Mouse (Mus musculus) heart, embryonic 15.5 days (tissue): Measurements from ENCODE around the gene Ceacam19. TPM values are rescaled to one million over a fixed set of nuclear protein-coding genes. Genes with fewer than 3 reads are reported as not detected.
A peak's percentile ranks its signal among the peaks of the same experiment; 100 is the strongest.

Experiments
- ATAC-seq: fragments of 200-750 bp; cut with Nextera tagmentation; replicated peaks from 2 replicates; pipeline ENCODE4 v1.8.0; 2017; ENCODE audit warnings: low read depth, moderate TSS enrichment; ENCODE audit not compliant: insufficient number of reproducible peaks, insufficient read depth, low FRiP score
- H3K27ac ChIP-seq: fragments of 300-500 bp; sonication (generic); 2 replicates; pipeline ENCODE4 v1.5.1; 2015; ENCODE audit warnings: mild to moderate bottlenecking, inconsistent platforms
- H3K27me3 ChIP-seq: fragments of 300-500 bp; sonication (generic); 2 replicates; pipeline ENCODE4 v1.6.1; 2015; ENCODE audit warnings: inconsistent platforms
- H3K36me3 ChIP-seq: fragments of 300-500 bp; sonication (generic); 2 replicates; pipeline ENCODE4 v1.6.1; 2015; ENCODE audit warnings: mild to moderate bottlenecking, inconsistent platforms
- H3K4me1 ChIP-seq: fragments of 300-500 bp; sonication (generic); replicated peaks from 2 replicates; pipeline ENCODE4 v1.6.1; 2015; ENCODE audit warnings: inconsistent platforms
- H3K4me2 ChIP-seq: fragments of 300-500 bp; sonication (generic); 2 replicates; pipeline ENCODE4 v1.6.1; 2015; ENCODE audit warnings: inconsistent platforms, mild to moderate bottlenecking, moderate library complexity
- H3K4me3 ChIP-seq: fragments of 300-500 bp; sonication (generic); 2 replicates; pipeline ENCODE4 v1.5.1; 2015; ENCODE audit warnings: mild to moderate bottlenecking, inconsistent platforms
- H3K9ac ChIP-seq: fragments of 300-500 bp; sonication (generic); 2 replicates; pipeline ENCODE4 v1.6.1; 2015; ENCODE audit warnings: mild to moderate bottlenecking, inconsistent platforms
- H3K9me3 ChIP-seq: fragments of 300-500 bp; sonication (generic); replicated peaks from 2 replicates; pipeline ENCODE4 v1.6.1; 2016; ENCODE audit warnings: inconsistent platforms
- WGBS: fragments of 180-500 bp; shearing (Covaris S2); methylation state at CpG from one replicate; pipeline ENCODE4 v1.1.7; 2015; ENCODE audit warnings: mixed read lengths; 5-methylcytosine and 5-hydroxymethylcytosine counted together
- polyA plus RNA-seq: library from polyadenylated mRNA; unstranded; fragments of >200 nt; fragmentation: Nextera tagmentation; extraction: Ambion mirVana; gene quantifications from 2 replicates; pipeline ENCODE4 v1.2.1, GENCODE M21; 2015

The Ceacam19 gene
- polyA plus RNA-seq, 1 experiment from 2014 or later = not detected

GRCm38 (mm10) chr7:19876781-19877425, 10.9 kb downstream of the Ceacam19 start:
- H3K27me3 ChIP-seq = no peaks in the 10 kb centered on the region
- no peak overlapping the region for H3K4me3 ChIP-seq
- H3K4me2 ChIP-seq = no peak overlapping the region
- no peak for ATAC-seq
- H3K9ac ChIP-seq = no peak overlapping the region
- H3K4me1 ChIP-seq = peaks cover 8% of the 10 kb centered on the region; the same call in 1 of the 2 replicates
- no peak overlapping the region for H3K27ac ChIP-seq
- H3K9me3 ChIP-seq = no peaks in the 10 kb centered on the region
- WGBS = 46% methylated on average over 14 of the region's 14 CpGs
- no peaks in the 10 kb centered on the region for H3K36me3 ChIP-seq

- ATAC-seq = no peak
- Histone ChIP-seq H3K4me3 (no peak overlapping the region), H3K27ac (no peak overlapping the region), H3K36me3 (no peaks in the 10 kb centered on the region), H3K4me2 (no peak overlapping the region), H3K9me3 (no peaks in the 10 kb centered on the region), H3K4me1 (peaks cover 15% of the 10 kb centered on the region), H3K9ac (no peak overlapping the region), H3K27me3 (no peaks in the 10 kb centered on the region)
- WGBS = 41% methylated on average over 13 of the region's 13 CpGs
These were observed 11.7 kb downstream of the Ceacam19 start for GRCm38 (mm10) chr7:19875948-19876682.

GRCm38 (mm10) chr7:19871943-19872601, 15.7 kb downstream of the Ceacam19 start:
- H3K27ac ChIP-seq = no peak overlapping the region
- H3K4me1 ChIP-seq = peaks cover 17% of the 10 kb centered on the region
- H3K9ac ChIP-seq = no peak overlapping the region
- H3K4me3 ChIP-seq = no peak overlapping the region
- ATAC-seq = no peak
- no peaks in the 10 kb centered on the region for H3K36me3 ChIP-seq
- no peaks in the 10 kb centered on the region for H3K9me3 ChIP-seq
- no peak overlapping the region for H3K4me2 ChIP-seq
- H3K27me3 ChIP-seq = no peaks in the 10 kb centered on the region
- 29% methylated on average over 5 of the region's 5 CpGs for WGBS

- Histone ChIP-seq H3K4me3 (no peak overlapping the region), H3K27me3 (no peaks in the 10 kb centered on the region), H3K4me1 (peaks cover 13% of the 10 kb centered on the region), H3K9me3 (no peaks in the 10 kb centered on the region), H3K9ac (no peak overlapping the region), H3K27ac (0 out of 2 replicates have a peak overlapping the region, but pooled peaks have one; percentile 38), H3K4me2 (no peak overlapping the region), H3K36me3 (no peaks in the 10 kb centered on the region)
- WGBS = 48% methylated on average over 10 of the region's 10 CpGs
- ATAC-seq = no peak; the same call in 1 of the 2 replicates
These were observed 16.6 kb downstream of the Ceacam19 start for GRCm38 (mm10) chr7:19871137-19871621.

GRCm38 (mm10) chr7:19867751-19868399, 19.9 kb downstream of the Ceacam19 start:
- no peak overlapping the region for H3K27ac ChIP-seq
- no peaks in the 10 kb centered on the region for H3K36me3 ChIP-seq
- WGBS = 77% methylated on average over 16 of the region's 16 CpGs
- H3K9me3 ChIP-seq = no peaks in the 10 kb centered on the region
- no peak overlapping the region for H3K4me3 ChIP-seq
- no peak overlapping the region for H3K9ac ChIP-seq
- H3K4me2 ChIP-seq = no peak overlapping the region
- no peak for ATAC-seq
- H3K4me1 ChIP-seq = peaks cover 10% of the 10 kb centered on the region
- H3K27me3 ChIP-seq = no peaks in the 10 kb centered on the region

GRCm38 (mm10) chr7:19866490-19866889, 21.3 kb downstream of the Ceacam19 start:
- no peak overlapping the region for H3K4me3 ChIP-seq
- H3K4me2 ChIP-seq = no peak overlapping the region
- no peak for ATAC-seq
- WGBS = 62% methylated on average over 6 of the region's 6 CpGs
- H3K36me3 ChIP-seq = no peaks in the 10 kb centered on the region
- no peak overlapping the region for H3K9ac ChIP-seq
- H3K9me3 ChIP-seq = no peaks in the 10 kb centered on the region
- no peak overlapping the region for H3K27ac ChIP-seq
- H3K27me3 ChIP-seq = no peaks in the 10 kb centered on the region
- H3K4me1 ChIP-seq = peaks cover 6% of the 10 kb centered on the region

GRCm38 (mm10) chr7:19865246-19866036, 22.3 kb downstream of the Ceacam19 start:
- Histone ChIP-seq H3K36me3 (no peaks in the 10 kb centered on the region), H3K27ac (no peak overlapping the region), H3K4me2 (no peak overlapping the region), H3K9me3 (no peaks in the 10 kb centered on the region), H3K9ac (no peak overlapping the region), H3K27me3 (no peaks in the 10 kb centered on the region), H3K4me1 (no peaks in the 10 kb centered on the region; the same call in 1 of the 2 replicates), H3K4me3 (no peak overlapping the region)
- WGBS = 64% methylated on average over 8 of the region's 8 CpGs
- no peak for ATAC-seq

GRCm38 (mm10) chr7:19864241-19864640, 23.5 kb downstream of the Ceacam19 start:
- H3K9me3 ChIP-seq = no peaks in the 10 kb centered on the region
- no peak overlapping the region for H3K27ac ChIP-seq
- ATAC-seq = no peak
- no peak overlapping the region for H3K9ac ChIP-seq
- no peak overlapping the region for H3K4me2 ChIP-seq
- H3K4me3 ChIP-seq = no peak overlapping the region
- 36% methylated on average over 2 of the region's 2 CpGs for WGBS
- H3K27me3 ChIP-seq = no peaks in the 10 kb centered on the region
- H3K36me3 ChIP-seq = no peaks in the 10 kb centered on the region
- no peaks in the 10 kb centered on the region; the same call in 1 of the 2 replicates for H3K4me1 ChIP-seq

GRCm38 (mm10) chr7:19861199-19861598, 26.6 kb downstream of the Ceacam19 start, which contains the start of gene Ceacam16:
Gene Ceacam16, minus strand, starts transcription at chr7:19861299.
- no peak within 1 kb of the TSS for H3K4me3 ChIP-seq
- no peak within 1 kb of the TSS for H3K4me2 ChIP-seq
- no peaks in the 10 kb centered on the region for H3K4me1 ChIP-seq
- no peaks in the 10 kb centered on the region for H3K36me3 ChIP-seq
- no peaks in the 10 kb centered on the region; the same call in 1 of the 2 replicates for H3K27me3 ChIP-seq
- no peak within 1 kb of the TSS for H3K27ac ChIP-seq
- ATAC-seq = no peak
- H3K9ac ChIP-seq = no peak within 1 kb of the TSS
- no peaks in the 10 kb centered on the region for H3K9me3 ChIP-seq
- 78% methylated on average over 9 of the region's 9 CpGs for WGBS

GRCm38 (mm10) chr7:19859740-19860139, 28.0 kb downstream of the Ceacam19 start:
- 58% methylated on average over 10 of the region's 10 CpGs for WGBS
- no peaks in the 10 kb centered on the region for H3K4me1 ChIP-seq
- H3K9me3 ChIP-seq = no peaks in the 10 kb centered on the region
- ATAC-seq = no peak
- H3K4me2 ChIP-seq = no peak overlapping the region
- H3K27ac ChIP-seq = no peak overlapping the region
- no peaks in the 10 kb centered on the region for H3K36me3 ChIP-seq
- no peak overlapping the region for H3K9ac ChIP-seq
- H3K27me3 ChIP-seq = no peaks in the 10 kb centered on the region; the same call in 1 of the 2 replicates
- no peak overlapping the region for H3K4me3 ChIP-seq
